Mouse (Mus musculus): ENCODE measurements around the gene Olfr679. TPM values are rescaled to one million over a fixed set of nuclear protein-coding genes. Genes with fewer than 3 reads are reported as not detected.

Gene Olfr679
- not detected in 4 replicates for total RNA-seq (2023)

GRCm38 (mm10) chr7:105080905-105081304 lies at the start of gene Olfr679:
Gene Olfr679 (plus strand): TSS chr7:105081205.

GRCm38 (mm10) chr7:105032398-105032797 lies 48.6 kb upstream of the Olfr679 start, which contains the start of gene Olfr676:
Gene Olfr676 (plus strand): TSS chr7:105032698.

DNA sequence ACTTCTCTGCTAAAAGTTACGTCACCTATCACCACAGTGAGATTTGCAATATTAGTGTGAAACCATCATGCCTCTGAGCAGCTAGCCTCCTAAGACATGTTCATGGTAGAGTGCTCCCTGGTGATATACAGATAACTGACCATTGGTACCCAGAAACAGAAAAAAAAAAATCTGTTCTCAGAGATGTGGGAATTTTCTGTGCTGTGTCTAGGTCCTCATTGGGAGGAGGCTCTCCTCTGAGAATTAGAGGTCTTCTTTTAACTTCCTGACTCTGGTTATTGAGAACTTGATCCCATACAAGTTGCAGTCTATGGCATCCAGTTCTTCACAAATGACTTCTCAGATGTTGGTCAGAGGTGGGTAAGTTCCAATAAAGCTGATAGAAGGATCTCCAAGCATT lies 16.8 kb upstream of the Olfr679 start, which contains the start of gene Olfr678:
TSS of gene Olfr678 (plus strand) at position 301 of the 400 bp plus-strand sequence.

DNA sequence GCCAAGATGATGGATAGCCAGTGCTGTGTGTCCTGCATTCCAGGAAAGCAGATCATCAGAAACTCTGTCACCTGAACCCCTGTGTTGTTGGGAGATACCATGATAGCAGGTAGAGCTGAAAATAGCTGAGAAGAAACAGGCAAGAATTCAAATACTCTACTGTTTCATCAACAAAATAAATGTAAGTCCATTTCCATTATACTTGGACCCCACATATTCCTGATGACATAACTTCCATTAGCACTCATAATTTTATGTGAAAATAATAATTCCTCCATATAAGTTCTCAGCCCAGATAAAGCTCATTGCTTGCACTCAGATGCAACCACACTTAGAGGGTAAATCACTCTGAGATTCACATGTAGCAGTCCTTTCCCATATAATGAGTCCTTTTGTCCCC lies 11.7 kb downstream of the Olfr679 start, which contains the start of gene Olfr680-ps1:
TSS of gene Olfr680-ps1 (minus strand) at position 101 of the 400 bp plus-strand sequence.

GRCm38 (mm10) chr7:105116536-105116935 lies 35.5 kb downstream of the Olfr679 start, which contains the start of gene Olfr681:
Gene Olfr681 (plus strand): TSS chr7:105116836.

Other genes with a start within 250 kb of the Olfr679 start
- not detected in 4 replicates for gene Usp17lb, start 238.6 kb upstream of the Olfr679 start, total RNA-seq (2023)
- not detected in 4 replicates for gene Usp17la, start 224.2 kb upstream of the Olfr679 start, total RNA-seq (2023)
- not detected in 4 replicates for gene Olfr665, start 203.2 kb upstream of the Olfr679 start, total RNA-seq (2023)
- not detected in 4 replicates for gene Olfr666, start 185.3 kb upstream of the Olfr679 start, total RNA-seq (2023)
- gene Olfr667, start 159.7 kb upstream of the Olfr679 start, total RNA-seq (2023), result not detected in 4 replicates
- not detected in 4 replicates for gene Olfr668, start 153.1 kb upstream of the Olfr679 start, total RNA-seq (2023)
- not detected in 4 replicates for gene Olfr669, start 147.0 kb upstream of the Olfr679 start, total RNA-seq (2023)
- gene Olfr670, start 118.6 kb upstream of the Olfr679 start, total RNA-seq (2023), result not detected in 4 replicates
- not detected in 4 replicates for gene Olfr671, start 102.1 kb upstream of the Olfr679 start, total RNA-seq (2023)
- not detected in 4 replicates for gene Olfr672, start 79.2 kb upstream of the Olfr679 start, total RNA-seq (2023)
- not detected in 4 replicates for gene Olfr675, start 52.7 kb upstream of the Olfr679 start, total RNA-seq (2023)
- not detected in 4 replicates for gene Olfr676, start 48.5 kb upstream of the Olfr679 start, total RNA-seq (2023)
- gene Olfr677, start 29.8 kb upstream of the Olfr679 start, total RNA-seq (2023), result not detected in 4 replicates
- gene Olfr678, start 16.7 kb upstream of the Olfr679 start, total RNA-seq (2023), result not detected in 4 replicates
- not detected in 4 replicates for gene Olfr680-ps1, start 11.6 kb downstream of the Olfr679 start, total RNA-seq (2023)
- not detected in 4 replicates for gene Olfr681, start 35.6 kb downstream of the Olfr679 start, total RNA-seq (2023)
- not detected in 4 replicates for gene Olfr683, start 65.8 kb downstream of the Olfr679 start, total RNA-seq (2023)
- gene Olfr684, start 82.4 kb downstream of the Olfr679 start, total RNA-seq (2023), result not detected in 4 replicates
- gene Olfr685, start 104.8 kb downstream of the Olfr679 start, total RNA-seq (2023), result not detected in 4 replicates
- gene Olfr686, start 126.3 kb downstream of the Olfr679 start, total RNA-seq (2023), result not detected in 4 replicates
- gene Olfr688, start 206.9 kb downstream of the Olfr679 start, total RNA-seq (2023), result not detected in 4 replicates
- not detected in 4 replicates for gene Olfr689, start 230.0 kb downstream of the Olfr679 start, total RNA-seq (2023)

Data from B cell, adult 62 days (primary cell).